Mouse (Mus musculus) embryo, embryonic 10.5 days (tissue): Measurements from ENCODE around the gene Hnrnpa2b1.

Experiments
- DNase-seq: peaks from one replicate; pipeline ENCODE4 v3.0.0-alpha.2; 2015; ENCODE audit warnings: low spot score

Gene Hnrnpa2b1

DNA sequence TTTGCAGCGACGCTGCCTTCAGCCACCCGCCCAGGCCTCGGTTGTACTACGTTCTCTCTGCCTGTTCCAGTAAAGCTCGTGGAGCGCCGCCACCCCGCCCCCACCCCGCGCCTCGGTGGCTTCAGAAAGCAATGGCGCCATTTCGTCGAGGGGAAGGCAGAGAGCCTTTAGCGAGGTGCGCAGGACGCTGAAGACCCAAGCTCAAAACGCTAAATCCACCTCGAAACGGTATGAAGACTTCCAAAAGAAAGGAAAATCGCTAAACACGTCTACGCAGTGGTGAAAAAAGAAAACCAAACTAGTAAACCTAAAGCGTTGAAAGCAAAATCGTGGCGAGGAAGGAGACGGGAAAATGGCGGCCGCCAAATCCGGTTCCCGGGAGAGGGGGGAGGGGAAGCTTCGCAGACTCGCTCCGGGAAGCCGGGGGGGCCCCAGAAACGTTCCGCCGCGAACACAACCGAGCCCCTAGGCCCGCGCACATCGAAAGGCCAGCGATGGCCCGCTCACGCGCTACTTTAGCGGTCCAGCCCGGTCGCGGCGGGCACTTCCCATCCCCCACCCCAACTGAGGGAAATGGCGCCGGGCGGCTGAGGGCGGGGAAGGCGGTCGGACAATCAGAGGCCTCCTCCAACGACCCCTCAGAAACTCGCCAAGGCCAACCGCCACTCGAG lies 668 bp downstream of the Hnrnpa2b1 start:
- peak; percentile 85 for DNase-seq

DNA sequence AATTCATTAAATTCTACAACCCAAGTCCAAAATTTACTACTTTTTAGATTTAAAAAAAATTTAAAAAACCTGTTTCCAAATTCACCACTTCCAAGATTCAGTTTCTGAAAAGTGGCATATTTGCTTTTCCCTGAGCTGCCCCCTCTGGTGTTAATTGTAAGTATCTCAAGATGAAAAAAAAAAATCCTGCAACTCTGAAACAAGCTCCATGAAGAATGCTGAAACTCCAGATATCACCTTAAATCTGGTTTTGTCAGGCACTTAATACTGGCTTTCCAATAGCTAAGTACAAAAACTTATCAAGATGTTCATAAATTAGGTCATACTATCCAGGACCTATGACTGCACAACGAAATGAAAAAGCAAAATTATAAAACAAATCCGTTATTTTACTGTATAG lies 2.0 kb downstream of the Hnrnpa2b1 start:
- peak; percentile 62 for DNase-seq

DNA sequence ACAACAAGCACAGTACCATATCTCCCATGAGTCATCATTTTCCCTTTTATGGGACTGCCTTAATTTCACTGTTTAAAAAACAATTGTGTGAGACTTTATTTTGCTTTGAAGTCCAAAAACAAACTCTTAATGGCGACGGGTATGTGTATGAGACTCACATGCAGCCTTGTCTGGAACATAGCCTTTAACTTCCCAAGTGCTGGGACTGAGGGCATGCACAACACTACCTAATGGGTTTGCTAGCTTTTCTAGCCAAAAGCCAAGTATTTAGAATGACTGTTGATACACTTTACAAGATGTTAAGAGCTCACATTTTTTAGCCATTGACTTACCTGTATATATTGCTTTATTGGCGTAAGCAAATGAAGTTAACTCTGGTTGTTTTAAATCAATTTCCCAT lies 9.3 kb downstream of the Hnrnpa2b1 start:
- DNase-seq = peak; percentile 32

DNA sequence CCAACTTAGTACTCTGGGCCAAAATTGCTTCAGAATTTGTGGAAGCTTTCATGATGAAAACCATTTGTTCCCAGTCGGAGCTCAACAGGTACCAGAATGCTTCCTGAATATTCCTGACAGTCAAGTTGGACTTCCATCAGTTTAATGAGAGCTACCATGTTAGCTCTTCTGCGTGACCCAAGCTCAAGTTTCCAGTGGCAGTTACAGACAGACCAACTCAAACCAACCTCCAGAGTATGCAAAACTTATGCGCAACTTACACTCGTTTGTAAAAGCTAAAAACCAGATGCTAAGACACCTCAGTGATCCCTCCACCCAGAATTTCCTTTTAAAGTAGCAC lies 9.7 kb downstream of the Hnrnpa2b1 start:
- peak; percentile 40 for DNase-seq

DNA sequence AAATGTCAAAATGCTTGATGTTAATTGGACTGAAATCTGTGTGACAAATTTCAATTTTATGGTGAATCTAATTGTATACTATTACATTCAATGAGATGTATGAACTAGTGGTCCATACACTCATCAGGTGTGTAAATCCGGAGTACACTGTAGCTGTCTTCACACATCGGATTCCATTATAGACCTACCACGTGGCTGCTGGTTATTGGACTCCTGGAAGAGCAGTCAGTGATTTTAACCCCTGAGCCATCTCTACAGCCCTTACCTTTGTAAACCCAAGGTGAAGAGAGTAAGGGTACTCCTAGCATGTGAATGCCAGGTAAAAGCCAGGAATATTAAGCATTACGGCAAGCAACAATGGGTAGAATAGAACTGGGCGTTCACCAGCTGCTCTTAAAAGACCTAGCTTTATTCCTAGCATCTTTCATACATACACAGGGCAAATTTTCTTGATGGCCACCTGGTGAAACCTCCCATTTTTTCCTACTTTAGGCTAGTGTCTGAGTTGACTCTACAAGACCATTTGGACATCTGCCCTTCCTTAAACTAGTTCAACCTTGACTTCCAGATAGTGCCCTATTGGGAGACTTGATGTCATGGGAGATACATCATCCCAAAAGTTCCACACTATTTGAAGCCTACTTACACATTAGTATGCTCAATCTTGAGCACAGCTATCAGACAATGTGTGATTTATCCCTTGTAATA lies 10.2 kb downstream of the Hnrnpa2b1 start:
- DNase-seq = peak; percentile 50

DNA sequence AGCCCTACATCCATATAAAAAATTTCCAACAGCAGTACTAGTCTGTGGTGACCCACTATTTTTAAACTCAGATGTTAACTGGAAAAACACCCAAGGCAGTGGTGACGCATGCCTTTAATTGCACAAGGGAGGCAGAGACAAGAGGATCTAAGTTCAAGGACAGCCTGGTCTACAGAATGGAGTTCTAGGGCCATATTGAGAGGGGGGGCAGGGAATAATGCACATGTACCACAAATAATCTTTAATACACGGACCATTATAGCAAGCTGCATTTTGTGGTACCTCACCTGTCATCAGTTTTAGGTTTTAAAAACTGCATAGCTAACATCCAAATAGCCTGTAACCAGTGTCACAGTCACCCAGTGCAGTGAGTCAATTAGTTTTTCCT lies 10.8 kb downstream of the Hnrnpa2b1 start:
- no peak for DNase-seq

DNA sequence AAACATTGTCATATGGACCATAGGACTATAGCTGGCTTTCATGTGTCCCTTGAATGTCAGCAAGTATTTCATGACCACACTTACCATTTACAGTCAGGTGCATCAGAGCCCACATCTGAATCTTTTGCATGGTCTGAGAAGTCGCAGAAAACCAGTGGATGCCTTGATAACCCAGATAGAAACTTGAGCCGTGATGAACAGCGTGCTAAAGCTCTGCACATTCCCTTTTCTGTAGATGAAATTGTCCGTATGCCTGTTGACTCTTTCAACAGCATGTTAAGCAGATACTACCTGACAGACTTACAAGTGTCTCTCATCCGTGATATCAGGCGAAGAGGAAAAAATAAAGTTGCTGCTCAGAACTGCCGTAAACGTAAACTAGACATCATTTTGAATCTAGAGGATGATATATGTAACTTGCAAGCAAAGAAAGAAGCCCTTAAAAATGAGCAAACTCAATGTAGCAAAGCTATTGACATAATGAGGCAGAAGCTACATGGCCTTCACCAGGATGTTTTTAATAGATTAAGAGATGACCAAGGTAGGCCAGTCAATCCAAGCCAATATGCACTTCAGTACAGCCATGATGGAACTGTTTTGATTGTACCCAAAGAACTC lies 11.8 kb downstream of the Hnrnpa2b1 start:
- DNase-seq = no peak

DNA sequence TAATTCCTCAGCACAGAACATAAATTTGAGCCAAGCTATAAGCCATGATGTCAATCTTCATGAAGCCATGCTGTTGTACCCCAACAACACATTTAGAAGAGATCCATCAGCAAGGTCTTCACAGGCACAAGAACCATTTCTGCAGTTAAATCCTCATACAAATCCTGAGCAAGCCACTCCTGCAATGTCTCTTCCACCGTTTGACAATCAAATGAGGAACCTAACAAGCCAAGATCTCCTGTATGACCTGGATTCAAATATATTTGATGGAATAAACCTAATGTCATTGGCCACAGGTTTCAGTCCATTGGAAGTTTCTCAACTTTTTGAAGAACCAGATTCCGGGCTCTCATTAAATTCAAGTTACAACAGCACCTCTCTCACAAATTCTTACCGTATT lies 12.4 kb downstream of the Hnrnpa2b1 start:
- no peak for DNase-seq

DNA sequence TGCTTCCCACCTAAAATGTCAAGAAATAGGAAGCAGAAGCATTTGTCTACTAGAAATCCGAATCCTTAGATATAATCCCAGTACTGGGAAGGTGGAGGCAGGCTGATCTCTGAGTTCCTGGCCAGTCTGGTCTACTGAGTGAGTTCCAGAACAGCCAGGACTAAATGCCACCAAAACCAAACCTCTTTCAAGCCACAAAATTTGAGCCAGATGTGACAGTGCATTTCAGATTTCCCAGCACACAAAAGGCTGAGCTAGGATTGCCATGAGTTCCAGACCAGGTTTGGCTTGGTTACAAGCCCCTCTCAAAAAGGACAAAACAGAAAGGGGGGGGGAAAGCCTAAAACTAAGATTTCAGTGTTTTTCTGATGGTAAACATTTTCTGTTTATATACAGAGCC lies 13.5 kb downstream of the Hnrnpa2b1 start:
- no peak for DNase-seq

DNA sequence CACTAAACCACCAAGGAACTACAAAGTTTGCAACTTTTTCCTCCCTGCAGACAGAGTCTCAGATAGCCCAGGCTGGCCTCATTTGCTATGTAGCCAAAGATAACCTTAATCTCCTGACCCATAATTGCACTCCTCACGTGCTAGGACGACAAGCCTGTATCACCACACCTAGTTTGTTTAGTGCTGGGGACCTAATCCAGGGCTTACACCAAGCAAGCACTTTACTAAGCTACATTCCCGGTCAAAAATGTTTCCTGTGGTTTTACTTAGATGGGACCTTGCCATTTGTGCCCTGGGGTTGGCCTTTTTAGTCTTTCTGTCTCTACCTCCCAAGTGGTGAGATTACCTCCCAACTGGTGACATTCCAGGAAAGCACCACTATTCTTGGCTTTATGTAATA lies 14.7 kb downstream of the Hnrnpa2b1 start:
- DNase-seq = no peak

DNA sequence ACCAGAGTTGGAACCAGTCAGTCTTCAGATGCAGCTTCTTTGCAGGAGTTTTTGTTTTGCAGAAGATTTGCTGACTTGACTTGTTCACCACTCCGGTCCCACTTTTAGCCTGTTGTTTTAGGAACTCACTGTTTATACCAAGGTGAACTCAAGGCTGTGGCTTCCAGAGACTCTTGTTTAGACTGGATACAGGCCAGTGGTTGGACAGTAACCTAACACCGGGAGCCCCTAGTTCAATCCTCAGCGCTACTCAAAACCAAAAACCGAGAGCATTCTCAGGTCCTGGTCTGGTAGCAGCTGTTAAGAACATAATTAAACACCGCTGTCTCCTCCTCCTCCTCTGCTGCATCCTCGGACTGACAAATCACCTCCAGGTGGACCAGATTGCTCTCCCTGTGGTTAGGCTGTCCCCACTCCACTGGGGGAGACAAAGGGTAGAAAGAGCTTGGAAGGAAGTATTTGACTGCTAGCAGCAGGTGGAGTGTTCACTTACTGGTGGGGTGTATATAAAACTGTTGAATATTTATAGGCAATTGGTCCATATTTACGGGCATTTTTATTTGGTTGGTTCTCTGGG lies 16.7 kb downstream of the Hnrnpa2b1 start:
- DNase-seq = no peak

DNA sequence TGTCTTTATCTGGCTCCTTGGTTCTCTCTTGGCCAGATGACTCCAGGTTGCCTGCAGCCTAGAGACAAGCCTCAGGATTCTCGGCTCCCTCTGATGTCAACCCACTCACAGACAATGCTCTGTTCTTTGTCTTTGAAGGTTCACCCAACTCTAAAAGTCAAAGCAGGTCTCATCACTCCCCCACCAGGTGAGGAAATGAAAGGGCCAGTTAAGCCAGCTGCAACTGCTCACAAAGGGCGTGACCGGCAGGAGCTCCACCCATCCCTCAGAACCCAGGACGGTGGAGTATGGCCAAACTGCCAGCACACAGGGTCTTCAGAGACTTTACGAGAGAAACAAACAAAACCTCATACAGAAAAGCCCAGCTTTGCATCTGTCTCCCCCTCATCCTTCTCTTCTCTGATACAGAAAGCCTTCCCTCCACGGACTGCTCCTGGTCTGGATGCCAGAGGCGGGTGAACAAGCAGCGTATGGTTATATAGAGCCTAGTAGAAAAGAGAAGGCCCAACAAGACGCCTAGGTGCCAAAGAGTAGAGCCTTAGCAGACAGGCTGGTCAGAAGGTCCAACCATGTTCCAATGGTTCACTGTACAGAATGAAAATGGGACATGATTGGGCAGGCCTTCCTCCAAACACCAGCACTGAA lies 27.4 kb downstream of the Hnrnpa2b1 start:
- DNase-seq = no peak

DNA sequence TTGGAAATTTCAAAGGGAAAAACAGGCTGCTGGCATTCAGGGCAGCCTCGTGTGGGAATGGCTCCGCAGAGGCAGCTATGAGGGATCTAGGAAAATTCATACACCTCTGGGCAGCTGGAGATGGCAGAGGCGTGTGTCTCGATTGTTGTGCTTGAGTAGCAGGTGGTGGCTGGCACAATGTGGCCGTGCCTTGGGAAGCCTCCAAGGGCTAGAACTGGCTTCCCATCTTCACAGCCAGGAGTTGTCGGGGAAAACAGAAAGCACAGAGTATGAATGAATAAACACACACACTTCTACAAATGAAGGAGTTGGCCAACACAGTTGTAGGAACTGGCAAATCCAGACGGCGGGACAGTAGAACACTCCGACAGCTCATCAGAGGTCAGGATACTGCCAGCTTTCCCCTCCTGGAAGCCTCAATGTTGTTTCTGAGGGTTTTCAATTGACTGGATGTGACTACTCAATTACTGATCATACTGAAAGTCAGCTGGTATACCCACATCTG lies 30.8 kb downstream of the Hnrnpa2b1 start:
- DNase-seq = no peak

DNA sequence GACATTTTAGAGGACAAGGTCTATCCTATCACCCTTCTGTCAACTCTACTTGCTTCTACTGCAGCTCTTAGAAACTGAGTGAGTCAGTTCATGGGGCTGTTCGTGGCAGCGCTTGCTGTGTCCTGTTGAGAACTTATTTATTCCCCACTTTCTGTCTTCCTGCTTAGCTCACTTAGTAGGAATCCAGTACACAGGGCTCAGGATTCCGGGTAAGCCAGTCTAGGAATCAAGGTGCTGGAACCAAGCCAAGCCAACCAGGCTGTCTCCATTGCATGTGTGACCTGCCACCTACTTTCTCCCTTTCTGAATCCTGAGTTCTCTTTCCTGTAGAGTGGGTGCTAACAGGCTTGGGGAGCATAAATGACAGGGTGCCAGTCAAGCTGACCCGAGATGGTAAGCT lies 32.0 kb downstream of the Hnrnpa2b1 start:
- no peak for DNase-seq

DNA sequence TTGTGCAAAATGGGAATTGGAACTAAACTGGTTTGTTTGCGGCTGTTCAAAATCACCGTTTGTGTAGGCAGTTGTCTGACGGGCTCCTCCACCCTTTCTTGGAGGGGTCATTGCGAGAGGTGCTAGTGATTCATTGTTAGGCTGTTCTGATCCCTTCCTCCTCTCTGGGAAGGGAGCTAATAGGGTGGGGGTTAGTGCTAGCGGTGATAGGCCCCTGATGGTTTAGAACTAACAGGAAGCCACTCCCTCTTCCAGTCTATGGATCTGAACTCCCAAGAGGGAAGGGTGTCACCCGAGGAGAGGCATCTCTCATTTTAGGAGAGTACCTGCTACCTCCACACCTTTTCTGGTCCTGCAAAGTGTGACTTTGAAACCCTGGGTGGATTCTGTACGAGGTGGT lies 35.4 kb downstream of the Hnrnpa2b1 start:
- no peak for DNase-seq

DNA sequence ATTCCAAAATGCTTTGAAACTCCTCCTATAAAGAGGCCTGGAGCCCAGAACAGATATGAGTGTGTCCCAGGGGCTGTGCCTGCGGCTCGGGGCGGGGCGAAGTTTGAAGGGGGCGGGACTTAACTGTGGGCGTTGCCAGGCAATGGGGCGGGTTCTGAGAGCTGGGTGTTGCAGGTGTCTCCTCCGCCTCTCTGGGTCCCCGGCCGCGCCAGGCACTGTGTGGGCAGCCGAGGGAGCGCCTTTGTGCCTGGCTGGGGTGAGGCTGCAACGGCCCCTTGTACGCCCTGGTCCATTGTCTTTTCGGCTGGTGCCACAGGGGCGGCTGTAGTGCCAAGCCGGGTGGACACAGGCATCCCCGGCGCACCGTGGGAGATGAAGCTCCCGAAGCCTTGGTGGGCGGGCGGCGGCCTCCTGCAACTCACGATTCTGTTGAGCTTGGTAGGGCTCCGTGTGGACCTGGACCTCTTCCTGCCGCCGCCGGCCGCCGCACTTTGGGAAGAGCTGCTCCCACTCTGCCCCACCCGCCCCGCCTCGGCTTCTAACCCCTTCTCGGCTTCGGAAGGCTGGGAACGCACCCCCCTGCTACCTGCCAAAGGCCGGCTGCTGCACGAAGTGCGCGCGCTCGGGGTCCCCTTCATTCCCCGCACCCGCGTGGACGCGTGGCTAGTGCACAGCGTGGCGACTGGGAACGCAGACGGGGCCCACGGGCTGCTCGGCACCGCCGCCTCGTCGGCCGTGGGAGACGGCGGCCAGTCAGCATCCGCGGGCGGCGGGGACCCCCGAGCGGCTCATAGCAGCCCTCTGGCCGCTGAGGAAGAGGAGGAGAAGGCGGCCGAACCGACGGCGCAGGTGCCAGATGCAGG lies 36.9 kb downstream of the Hnrnpa2b1 start, which contains the start of gene Nfe2l3:
TSS of gene Nfe2l3 (plus strand) at position 136 of the 863 bp plus-strand sequence.
- peak; percentile 78 for DNase-seq

DNA sequence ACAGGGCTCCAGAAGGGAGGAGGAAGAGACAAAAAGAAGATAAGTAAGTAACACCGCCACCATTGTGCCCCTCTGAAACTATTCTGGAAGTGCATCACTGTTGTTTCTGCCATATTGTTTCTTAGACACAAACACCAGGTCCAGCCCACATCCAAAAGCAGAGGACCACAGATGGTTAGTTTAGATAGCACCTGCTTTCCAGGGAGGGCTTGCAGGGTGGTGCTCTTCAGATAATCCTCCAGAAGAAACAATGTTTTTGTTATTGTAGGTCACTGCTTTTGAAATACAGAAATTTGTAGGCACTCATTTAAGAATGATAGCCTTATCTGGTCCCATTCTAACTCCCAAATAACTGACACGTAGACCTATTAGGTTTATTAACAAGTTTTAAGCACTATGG lies 45.2 kb downstream of the Hnrnpa2b1 start:
- DNase-seq = no peak

DNA sequence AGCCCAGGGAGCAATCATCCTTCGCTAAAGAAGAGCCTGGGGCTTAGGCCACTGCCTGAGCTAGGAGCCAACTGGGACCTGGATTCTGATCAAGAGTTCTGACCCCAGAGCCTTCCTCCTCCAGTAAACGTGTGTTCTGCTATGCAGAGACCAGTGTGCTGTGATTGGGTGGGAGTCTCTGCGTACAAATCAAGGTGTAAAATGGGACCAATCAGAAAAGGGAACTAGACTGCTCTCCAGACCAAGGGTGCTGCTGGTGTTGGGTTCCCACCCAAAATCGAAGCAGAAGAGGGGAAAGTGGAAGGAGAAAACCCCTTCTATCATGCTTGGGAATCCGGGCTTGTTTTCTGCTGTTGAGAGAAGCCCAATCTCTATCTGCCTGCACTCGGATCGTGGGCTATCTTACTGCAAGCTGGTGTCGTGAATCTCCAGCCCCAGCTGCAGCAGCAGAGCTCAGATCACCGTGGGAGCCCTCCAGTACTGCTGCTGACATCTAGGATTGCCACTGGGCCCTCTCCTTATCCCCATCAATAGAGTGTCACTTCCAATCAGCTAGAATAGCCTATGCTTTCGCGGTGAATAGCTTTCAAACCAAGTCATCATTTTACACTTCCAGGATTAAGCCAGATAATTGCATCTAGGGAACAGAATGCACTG lies 46.1 kb downstream of the Hnrnpa2b1 start:
- no peak for DNase-seq

DNA sequence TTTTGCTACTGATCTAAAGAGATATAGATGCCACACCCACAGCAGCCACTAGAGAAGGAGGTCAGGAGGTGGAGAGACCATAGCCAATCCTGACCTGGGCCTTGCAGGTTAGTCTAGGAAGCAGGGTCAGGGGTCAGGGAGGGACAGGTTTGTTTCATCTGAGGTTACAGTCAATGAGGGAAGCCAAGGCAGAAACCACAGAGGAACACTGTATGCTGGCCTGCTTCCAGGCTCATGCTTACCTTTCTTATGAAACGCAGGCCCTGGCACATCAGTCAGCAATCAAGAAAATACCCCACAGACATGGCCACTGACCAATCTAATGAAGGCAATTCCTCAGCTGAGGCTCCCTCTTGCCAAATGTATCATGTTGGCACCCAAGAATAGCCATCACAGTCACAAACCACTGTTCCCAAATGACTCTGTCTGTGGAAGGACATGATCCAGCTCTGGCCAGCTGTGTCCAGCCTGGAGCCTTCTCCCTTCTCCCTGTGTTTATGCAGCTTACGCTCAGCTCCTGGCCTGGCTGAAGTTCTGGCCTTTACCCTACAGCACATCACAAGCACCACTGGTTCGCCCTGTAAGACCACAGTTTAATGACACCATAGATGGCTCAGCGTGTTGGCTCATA lies 52.3 kb downstream of the Hnrnpa2b1 start:
- DNase-seq = no peak

DNA sequence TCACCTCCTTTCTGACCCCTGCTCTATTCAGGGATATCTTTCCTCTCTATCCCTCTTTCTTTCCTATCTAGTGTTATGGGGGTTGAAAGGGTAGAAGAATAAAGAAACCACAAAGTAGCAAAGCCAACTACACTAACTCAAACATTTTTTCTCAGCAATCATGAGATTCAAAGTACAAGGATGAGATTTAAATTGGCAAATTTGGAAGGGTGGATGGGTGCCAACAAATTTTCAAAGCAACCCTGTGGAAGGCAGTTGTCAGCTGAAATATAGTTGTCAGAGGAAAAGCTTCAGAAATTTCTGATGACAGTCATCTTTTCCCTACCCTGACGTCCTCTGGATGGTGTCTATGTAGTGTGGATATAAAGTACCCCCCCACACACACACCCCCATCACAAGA lies 53.3 kb downstream of the Hnrnpa2b1 start:
- no peak for DNase-seq
